Mouse (Mus musculus) retina, adult 2 months (tissue): ENCODE results near the gene Cdkn2c.

Source experiments
- DNase-seq: peaks from one replicate; pipeline ENCODE4 v3.0.0-alpha.2; 2012; ENCODE audit warnings: low read depth, low spot score

Cdkn2c gene

GRCm38 (mm10) chr4:109657851-109658500 lies 9.0 kb downstream of the Cdkn2c start:
- no peak for DNase-seq

DNA sequence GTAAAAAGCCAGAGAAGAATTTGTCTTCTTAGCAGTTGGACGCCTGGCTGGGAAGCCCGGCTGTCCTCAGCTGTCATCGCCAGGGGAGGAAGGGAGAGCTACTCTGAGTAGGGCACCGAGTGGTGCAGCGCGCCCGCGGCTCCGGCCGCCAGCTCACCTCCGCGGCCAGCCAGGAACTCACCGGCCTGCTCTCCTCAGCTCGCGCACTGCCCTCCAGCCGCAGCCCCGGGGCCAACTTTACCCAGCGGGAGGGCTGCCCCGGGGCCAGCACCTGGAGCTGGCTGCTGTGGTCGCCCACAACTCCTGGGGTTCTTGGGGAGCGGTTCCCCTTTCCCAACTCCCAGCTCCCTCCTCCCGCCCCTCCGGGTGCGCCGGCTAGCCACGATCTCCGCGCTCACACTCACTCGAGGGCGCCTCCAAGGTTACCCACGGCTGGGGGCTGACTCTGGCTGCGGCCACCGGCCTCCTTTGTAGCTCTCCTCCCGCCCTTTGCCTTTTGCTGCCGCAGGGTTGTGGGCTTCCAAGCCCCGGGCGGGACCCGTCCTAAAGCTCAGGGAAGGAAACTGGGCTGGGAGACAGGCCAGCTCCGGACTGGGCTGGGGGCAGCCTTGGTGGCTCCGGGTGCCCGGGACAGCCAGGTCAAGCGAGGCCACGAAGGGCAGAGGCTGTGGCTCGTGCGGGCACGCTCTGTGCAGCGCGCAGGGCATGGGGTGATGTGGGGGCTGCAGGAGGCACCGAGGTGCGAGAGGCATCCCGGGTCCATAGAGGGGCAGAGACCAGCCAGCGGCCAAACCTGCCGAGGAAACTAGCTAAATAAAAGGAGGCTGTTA lies 9.8 kb downstream of the Cdkn2c start:
- no peak for DNase-seq

- DNase-seq, result no peak
Observed at GRCm38 (mm10) chr4:109656301-109656700, 10.7 kb downstream of the Cdkn2c start.

GRCm38 (mm10) chr4:109655738-109656137 lies 11.3 kb downstream of the Cdkn2c start:
- DNase-seq, result no peak

DNA sequence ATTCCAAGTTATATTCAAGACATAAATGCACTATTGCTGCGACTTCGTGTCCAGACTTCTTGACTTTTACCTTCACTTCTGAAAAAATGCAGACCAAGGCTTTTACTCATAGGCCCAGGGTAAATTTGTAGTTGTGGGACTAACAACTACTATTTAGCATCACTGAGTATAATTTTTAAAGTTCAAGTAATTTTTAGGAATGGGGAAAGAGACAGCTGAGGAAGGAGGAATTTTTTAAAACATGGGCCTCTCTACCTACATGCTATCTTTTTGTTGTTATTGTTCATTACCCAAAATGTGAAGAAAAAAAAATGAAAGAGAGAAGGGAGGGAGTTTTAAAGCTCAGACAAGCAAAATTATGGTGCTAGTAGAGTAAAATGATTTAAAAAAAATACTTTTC lies 12.3 kb downstream of the Cdkn2c start:
- DNase-seq, result no peak

GRCm38 (mm10) chr4:109653251-109653650 lies 13.7 kb downstream of the Cdkn2c start:
- no peak for DNase-seq

DNA sequence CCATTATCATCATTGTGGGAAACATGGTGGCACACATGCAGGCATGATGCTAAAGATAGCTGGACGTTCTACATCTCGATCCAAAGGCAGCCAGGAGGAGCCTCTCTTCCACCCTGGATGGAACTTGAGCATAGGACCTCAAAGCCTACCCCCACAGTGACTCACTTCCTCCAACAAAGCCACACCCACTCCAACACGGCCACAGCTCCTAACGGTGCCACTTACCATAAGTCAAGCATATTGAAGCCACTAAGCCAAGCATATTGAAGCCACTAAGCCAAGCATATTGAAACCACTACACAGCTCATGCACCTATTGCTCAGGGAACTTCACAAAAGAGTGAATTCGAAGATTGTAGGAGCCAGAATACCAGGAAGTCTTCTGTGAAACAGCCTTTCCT lies 17.7 kb downstream of the Cdkn2c start:
- no peak for DNase-seq

GRCm38 (mm10) chr4:109647281-109647680 lies 19.7 kb downstream of the Cdkn2c start:
- DNase-seq, result no peak

DNA sequence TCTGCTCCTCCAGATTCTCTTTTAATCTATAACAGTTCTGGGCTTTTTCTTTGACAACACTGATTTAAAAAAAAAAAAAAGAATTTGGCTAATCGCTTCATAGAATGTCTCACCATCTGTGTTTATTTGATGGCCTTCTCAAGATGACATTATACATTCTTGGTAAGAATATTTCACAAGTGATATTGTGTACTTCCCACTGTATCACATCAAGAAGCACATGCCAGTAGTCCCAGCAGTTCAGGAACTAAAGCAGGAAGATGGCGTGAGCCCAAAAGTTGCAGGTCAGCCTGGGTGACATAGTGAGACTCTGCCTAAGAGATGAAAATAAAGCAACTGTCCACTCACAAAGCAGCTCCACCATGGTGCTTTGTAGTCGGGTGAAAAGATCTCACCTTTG lies 25.5 kb downstream of the Cdkn2c start:
- no peak for DNase-seq

DNA sequence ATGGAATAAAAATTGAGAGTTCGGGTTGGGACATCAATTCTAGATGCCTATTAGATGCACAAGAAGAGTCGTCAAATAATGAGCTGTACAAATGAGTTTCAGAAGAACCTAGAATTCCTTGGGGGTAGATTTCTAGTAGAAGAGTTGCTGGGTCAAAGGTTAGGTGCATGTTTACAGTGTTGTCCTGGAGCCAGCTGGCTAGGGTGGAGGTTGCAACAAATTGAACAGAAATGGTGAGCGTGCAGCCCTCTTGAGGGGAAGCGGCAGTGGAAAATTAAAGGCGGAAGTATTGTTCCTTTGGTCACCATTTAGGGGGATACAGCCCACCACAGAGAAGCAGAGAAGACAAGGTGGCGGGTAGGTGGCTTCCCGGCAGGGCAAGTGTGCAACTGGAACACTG lies 26.8 kb downstream of the Cdkn2c start:
- DNase-seq, result no peak

GRCm38 (mm10) chr4:109639356-109639755 lies 27.6 kb downstream of the Cdkn2c start:
- no peak for DNase-seq

- DNase-seq, result no peak
Observed at GRCm38 (mm10) chr4:109634971-109635370, 32.0 kb downstream of the Cdkn2c start.

DNA sequence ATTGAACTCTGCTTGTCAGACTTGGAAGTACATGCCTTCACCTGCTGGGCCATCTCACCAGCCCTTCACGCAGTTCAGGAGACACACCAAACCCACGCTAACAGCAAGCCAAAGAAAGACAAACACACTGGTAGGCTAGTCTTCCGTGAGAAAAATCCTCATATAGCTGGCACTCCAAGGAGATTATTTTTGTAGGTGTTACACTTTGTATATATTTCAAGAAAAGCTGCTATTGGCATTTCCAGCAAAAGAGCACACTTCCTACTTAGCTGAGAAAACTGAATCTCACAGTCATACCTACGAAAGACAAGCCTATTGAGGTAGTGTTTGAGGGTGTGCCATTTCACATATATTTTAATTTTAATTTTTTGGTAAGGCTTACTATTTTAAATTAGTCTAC lies 36.0 kb downstream of the Cdkn2c start:
- no peak for DNase-seq

DNA sequence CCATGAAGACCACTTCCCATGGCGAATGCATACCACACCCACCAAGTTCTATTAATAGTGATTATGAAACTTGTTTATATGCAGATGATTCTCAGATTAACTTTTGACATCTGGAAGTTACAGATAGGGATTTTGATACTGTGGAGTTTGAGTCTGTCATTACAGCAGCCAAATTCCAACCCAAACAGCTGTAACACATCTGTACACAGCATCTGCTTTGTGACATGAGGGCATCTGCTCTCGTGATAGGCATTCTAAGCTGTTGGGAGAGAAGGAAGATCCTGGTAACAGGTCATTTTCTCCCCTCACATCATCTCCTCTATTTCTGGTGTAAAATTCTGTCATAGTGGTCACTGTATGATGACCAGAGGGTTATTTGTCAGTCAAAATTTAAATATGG lies 36.8 kb downstream of the Cdkn2c start:
- DNase-seq, result no peak

- DNase-seq, result no peak
Observed at GRCm38 (mm10) chr4:109612596-109612995, 54.4 kb downstream of the Cdkn2c start.
